Mouse (Mus musculus): ENCODE measurements around the gene Ptch2. TPM values are rescaled to one million over a fixed set of nuclear protein-coding genes. Genes with fewer than 3 reads are reported as not detected.

The Ptch2 gene
- polyA plus RNA-seq, 1 experiment from 2014 or later = 26.8 TPM

- Histone ChIP-seq H3K4me2 (no peak overlapping the region), H3K9me3 (no peaks in the 10 kb centered on the region), H3K27ac (no peak overlapping the region), H3K4me1 (peaks cover 4% of the 10 kb centered on the region), H3K27me3 (no peaks in the 10 kb centered on the region), H3K36me3 (peaks cover 59% of the 10 kb centered on the region), H3K4me3 (no peak overlapping the region), H3K9ac (no peak overlapping the region)
- ATAC-seq (ENCODE audit: insufficient number of reproducible peaks, insufficient read depth, low FRiP score, low TSS enrichment, low read depth) = no peak
- WGBS = 80% methylated on average over 10 of the region's 10 CpGs
Observed at GRCm38 (mm10) chr4:117159666-117160065, 63.8 kb downstream of the Ptch2 start.

- peaks cover 74% of the 10 kb centered on the region for H3K36me3 ChIP-seq
- H3K9me3 ChIP-seq = no peaks in the 10 kb centered on the region
- peak overlapping the region; percentile 52; the same call in 1 of the 2 replicates for H3K9ac ChIP-seq
- H3K4me3 ChIP-seq = no peak overlapping the region
- WGBS = 71% methylated on average over 4 of the region's 4 CpGs
- no peak for ATAC-seq (ENCODE audit: insufficient number of reproducible peaks, insufficient read depth, low FRiP score, low TSS enrichment, low read depth)
- H3K27ac ChIP-seq = 0 out of 2 replicates have a peak overlapping the region, but pooled peaks have one; percentile 33
- H3K27me3 ChIP-seq = no peaks in the 10 kb centered on the region
- no peaks in the 10 kb centered on the region for H3K4me1 ChIP-seq
- no peak overlapping the region for H3K4me2 ChIP-seq
Observed at GRCm38 (mm10) chr4:117161183-117161582, 65.3 kb downstream of the Ptch2 start.

Small RNA genes lying within 50 kb of the gene (microRNA-seq; reads per million reads assigned to microRNA genes)
- gene Gm22398 = not detected

Other genes with a start within 250 kb of the Ptch2 start
- 0.66 and 0.85 TPM in 2 replicates for gene Zswim5, start 218.7 kb upstream of the Ptch2 start, polyA plus RNA-seq (2015; fragmentation: Nextera tagmentation; extraction: Ambion mirVana)
- gene Urod, start 101.7 kb upstream of the Ptch2 start, polyA plus RNA-seq (2015; fragmentation: Nextera tagmentation; extraction: Ambion mirVana) = 101 and 105 TPM in 2 replicates
- gene Hectd3, start 100.8 kb upstream of the Ptch2 start, polyA plus RNA-seq (2015; fragmentation: Nextera tagmentation; extraction: Ambion mirVana) = 11.2 and 12.5 TPM in 2 replicates
- 45.3 and 45.7 TPM in 2 replicates for gene Eif2b3, start 76.7 kb upstream of the Ptch2 start, polyA plus RNA-seq (2015; fragmentation: Nextera tagmentation; extraction: Ambion mirVana)
- 5.8 and 6.2 TPM in 2 replicates for gene Btbd19, start 29.6 kb downstream of the Ptch2 start, polyA plus RNA-seq (2015; fragmentation: Nextera tagmentation; extraction: Ambion mirVana)
- not detected in 2 replicates for gene Tctex1d4, start 30.7 kb downstream of the Ptch2 start, polyA plus RNA-seq (2015; fragmentation: Nextera tagmentation; extraction: Ambion mirVana)
- 3.2 and 3.3 TPM in 2 replicates for gene Plk3, start 37.9 kb downstream of the Ptch2 start, polyA plus RNA-seq (2015; fragmentation: Nextera tagmentation; extraction: Ambion mirVana)
- 1,074 and 1,114 TPM in 2 replicates for gene Rps8, start 60.2 kb downstream of the Ptch2 start, polyA plus RNA-seq (2015; fragmentation: Nextera tagmentation; extraction: Ambion mirVana)
- 63.4 and 73.4 TPM in 2 replicates for gene Kif2c, start 86.6 kb downstream of the Ptch2 start, polyA plus RNA-seq (2015; fragmentation: Nextera tagmentation; extraction: Ambion mirVana)
- 14.9 and 17.5 TPM in 2 replicates for gene Tmem53, start 155.9 kb downstream of the Ptch2 start, polyA plus RNA-seq (2015; fragmentation: Nextera tagmentation; extraction: Ambion mirVana)
- 1.4 and 1.6 TPM in 2 replicates for gene Armh1, start 156.1 kb downstream of the Ptch2 start, polyA plus RNA-seq (2015; fragmentation: Nextera tagmentation; extraction: Ambion mirVana)